Mouse (Mus musculus) limb, embryonic 11.5 days (tissue): ENCODE data around the gene Slc7a1. TPM values are rescaled to one million over a fixed set of nuclear protein-coding genes. Genes with fewer than 3 reads are reported as not detected.

Experiments used
- ATAC-seq: fragments of 200-750 bp; cut with Nextera tagmentation; 2 replicates; pipeline ENCODE4 v1.8.0; 2017; ENCODE audit warnings: low read depth; ENCODE audit not compliant: insufficient number of reproducible peaks, low FRiP score, low TSS enrichment
- DNase-seq: peaks from one replicate; pipeline ENCODE4 v3.0.0-alpha.2; 2015; ENCODE audit warnings: low spot score
- H3K27ac ChIP-seq: fragments of 300-500 bp; sonication (generic); replicated peaks from 2 replicates; pipeline ENCODE4 v1.5.1; 2014; ENCODE audit warnings: low read depth, mild to moderate bottlenecking, low read length
- H3K27me3 ChIP-seq: fragments of 300-500 bp; sonication (generic); 2 replicates; pipeline ENCODE4 v1.6.1; 2014; ENCODE audit warnings: mild to moderate bottlenecking, low read length, mixed read lengths; ENCODE audit not compliant: control insufficient read depth, insufficient read depth
- H3K36me3 ChIP-seq: fragments of 300-500 bp; sonication (generic); 2 replicates; pipeline ENCODE4 v1.6.1; 2014; ENCODE audit warnings: mild to moderate bottlenecking, low read length, moderate library complexity, mixed read lengths; ENCODE audit not compliant: control insufficient read depth, insufficient read depth
- H3K4me1 ChIP-seq: fragments of 300-500 bp; sonication (generic); 2 replicates; pipeline ENCODE4 v1.6.1; 2014; ENCODE audit warnings: low read length, mixed read lengths; ENCODE audit not compliant: control insufficient read depth, insufficient read depth
- H3K4me2 ChIP-seq: fragments of 300-500 bp; sonication (generic); 2 replicates; pipeline ENCODE4 v1.6.1; 2014; ENCODE audit warnings: low read depth, mild to moderate bottlenecking, moderate library complexity; ENCODE audit not compliant: severe bottlenecking
- H3K4me3 ChIP-seq: fragments of 300-500 bp; sonication (generic); 2 replicates; pipeline ENCODE4 v1.5.1; 2014; ENCODE audit warnings: low read depth, low read length
- H3K9ac ChIP-seq: fragments of 300-500 bp; sonication (generic); 2 replicates; pipeline ENCODE4 v1.6.1; 2014; ENCODE audit warnings: mild to moderate bottlenecking, low read length
- H3K9me3 ChIP-seq: fragments of 300-500 bp; sonication (generic); 2 replicates; pipeline ENCODE4 v1.6.1; 2016; ENCODE audit warnings: low read length; ENCODE audit not compliant: control insufficient read depth
- WGBS: fragments of 180-500 bp; shearing (Covaris S2); extraction: QIAGEN DNeasy Blood & Tissue Kit; methylation state at CpG from one replicate; pipeline ENCODE4 v1.1.7; 2014; 5-methylcytosine and 5-hydroxymethylcytosine counted together
- polyA plus RNA-seq: library from polyadenylated mRNA; unstranded; fragments of >200 nt; fragmentation: Nextera tagmentation; extraction: Ambion mirVana; gene quantifications from 2 replicates; pipeline ENCODE4 v1.2.1, GENCODE M21; 2014

The Slc7a1 gene
- 16.4 and 20.4 TPM in 2 replicates for polyA plus RNA-seq

DNA sequence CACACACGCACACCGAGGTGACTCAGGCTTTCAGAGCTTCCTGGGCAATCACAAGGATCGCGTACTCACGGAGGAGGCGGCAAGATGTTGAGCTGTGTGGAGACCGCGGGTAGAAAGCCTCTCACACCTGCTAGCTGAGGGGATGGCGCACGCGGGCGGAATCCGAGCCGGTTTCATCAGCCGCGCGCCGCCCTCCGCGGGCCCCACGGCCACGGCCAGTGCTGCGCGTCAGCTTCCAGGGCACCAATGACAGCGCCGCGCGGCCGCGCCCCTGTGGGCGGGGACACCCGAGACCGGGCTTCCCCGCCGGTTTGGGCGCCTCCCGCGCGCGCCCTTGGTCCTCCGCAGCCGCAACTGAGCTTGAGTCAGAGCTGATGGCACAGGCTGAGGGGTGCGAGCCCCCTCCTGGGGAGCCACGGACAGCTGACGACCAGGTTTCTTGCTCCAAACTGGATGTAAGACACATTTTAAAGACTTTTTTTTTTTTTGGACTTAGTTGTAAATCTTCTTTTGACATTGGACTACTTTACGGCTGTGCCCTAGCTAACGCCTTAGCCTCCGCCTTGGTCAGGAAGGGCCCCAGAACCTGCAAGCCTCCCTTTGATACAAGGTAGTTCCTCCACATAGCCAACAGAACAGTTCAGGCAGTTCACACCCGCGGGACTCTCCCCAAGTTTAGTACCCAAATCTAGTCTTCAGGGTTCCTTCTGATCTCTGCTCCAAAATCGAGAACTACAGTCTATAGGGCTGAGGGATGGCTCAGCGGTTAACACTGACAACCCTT lies at the start of gene Slc7a1:
Gene Slc7a1, minus strand, starts transcription at position 245 of the 784 bp plus-strand sequence.
- ATAC-seq (peak; percentile 82), DNase-seq (peak; percentile 87)
- 2% methylated on average over 52 of the region's 52 CpGs for WGBS
- Histone ChIP-seq H3K36me3 (no peaks in the 10 kb centered on the region), H3K27ac (no peak within 1 kb of the TSS), H3K4me2 (peak within 1 kb of the TSS; percentile 100), H3K4me3 (peak within 1 kb of the TSS; percentile 68), H3K9me3 (no peaks in the 10 kb centered on the region), H3K4me1 (no peaks in the 10 kb centered on the region), H3K9ac (peak within 1 kb of the TSS; percentile 74), H3K27me3 (no peaks in the 10 kb centered on the region)

DNA sequence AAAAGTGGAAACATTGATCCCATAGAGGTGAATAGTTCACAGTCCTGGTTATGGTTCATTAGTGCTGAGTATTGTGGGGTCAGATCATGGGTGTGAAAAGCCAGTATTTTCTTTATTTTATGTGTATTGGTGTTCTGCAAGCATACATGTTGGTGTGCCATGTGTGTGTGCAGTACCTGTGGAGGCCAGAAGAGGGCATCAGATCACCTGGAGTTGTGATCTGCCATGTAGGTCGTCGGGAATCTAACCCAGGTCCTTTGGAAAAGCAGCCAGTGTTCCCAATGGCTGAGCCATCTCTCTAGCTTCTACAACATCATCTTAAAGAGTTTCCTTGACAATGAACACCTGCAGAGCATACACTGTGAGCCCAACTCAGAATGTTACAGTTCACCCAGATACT lies 45.3 kb upstream of the Slc7a1 start:
- Histone ChIP-seq H3K27ac (no peak overlapping the region), H3K36me3 (no peaks in the 10 kb centered on the region), H3K9ac (no peak overlapping the region), H3K4me2 (no peak overlapping the region), H3K9me3 (no peaks in the 10 kb centered on the region), H3K4me1 (no peaks in the 10 kb centered on the region), H3K4me3 (no peak overlapping the region), H3K27me3 (no peaks in the 10 kb centered on the region)
- ATAC-seq: no peak
- DNase-seq: no peak
- 83% methylated on average over 2 of the region's 2 CpGs for WGBS

DNA sequence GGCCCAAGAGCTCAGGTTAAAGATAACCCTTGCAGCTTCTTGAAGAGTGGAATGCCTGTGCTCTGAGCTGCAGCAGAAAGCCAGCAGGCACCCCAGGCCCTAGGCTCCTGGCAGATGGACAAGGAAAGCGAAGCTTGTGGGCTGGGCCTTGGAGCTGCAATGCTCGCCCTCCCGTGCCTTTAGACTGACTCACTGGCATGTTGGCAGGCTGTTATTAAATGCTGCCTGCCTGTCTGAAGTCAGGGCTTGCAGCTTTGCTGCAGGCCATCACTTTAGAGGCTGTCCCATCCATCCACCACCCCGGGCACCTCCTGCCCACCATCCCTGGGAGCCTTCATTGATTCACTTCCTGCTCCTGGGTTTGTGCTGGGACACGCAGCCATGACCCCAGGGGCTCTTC lies 44.0 kb upstream of the Slc7a1 start:
- H3K27me3 ChIP-seq: no peaks in the 10 kb centered on the region
- no peaks in the 10 kb centered on the region for H3K4me1 ChIP-seq
- no peak for ATAC-seq
- no peaks in the 10 kb centered on the region for H3K9me3 ChIP-seq
- no peak overlapping the region for H3K4me3 ChIP-seq
- 81% methylated on average over 5 of the region's 5 CpGs for WGBS
- no peak overlapping the region for H3K4me2 ChIP-seq
- H3K9ac ChIP-seq: no peak overlapping the region
- no peak for DNase-seq
- no peak overlapping the region for H3K27ac ChIP-seq
- H3K36me3 ChIP-seq: no peaks in the 10 kb centered on the region

DNA sequence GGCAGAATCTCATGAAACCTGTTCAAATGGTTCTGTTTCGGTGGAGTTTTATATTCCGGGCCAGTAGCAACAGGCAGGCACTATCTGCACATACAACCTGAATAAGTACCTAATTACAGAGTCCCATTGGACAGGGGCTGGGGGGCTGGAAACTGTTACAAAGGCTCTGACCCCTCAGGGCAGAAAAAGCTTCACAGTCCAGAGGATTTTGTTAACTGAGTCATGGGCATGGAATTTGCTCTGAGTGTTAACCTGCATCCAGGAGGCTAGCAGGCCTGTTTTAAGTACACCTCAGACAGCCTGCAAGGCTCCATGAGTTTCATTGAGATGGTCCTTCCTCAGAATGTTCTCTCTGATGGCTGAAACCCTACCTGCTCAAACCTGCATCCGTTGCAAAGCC lies 36.0 kb upstream of the Slc7a1 start:
- DNase-seq: no peak
- 74% methylated on average over 3 of the region's 3 CpGs for WGBS
- H3K9ac ChIP-seq: no peak overlapping the region
- no peaks in the 10 kb centered on the region for H3K27me3 ChIP-seq
- no peak overlapping the region for H3K4me3 ChIP-seq
- no peak overlapping the region for H3K4me2 ChIP-seq
- no peaks in the 10 kb centered on the region for H3K9me3 ChIP-seq
- no peak for ATAC-seq
- H3K36me3 ChIP-seq: no peaks in the 10 kb centered on the region
- H3K4me1 ChIP-seq: no peaks in the 10 kb centered on the region
- H3K27ac ChIP-seq: no peak overlapping the region

GRCm38 (mm10) chr5:148432121-148432520 lies 32.4 kb upstream of the Slc7a1 start:
- no peak overlapping the region for H3K4me3 ChIP-seq
- no peak for DNase-seq
- no peak overlapping the region for H3K9ac ChIP-seq
- H3K27me3 ChIP-seq: no peaks in the 10 kb centered on the region
- 76% methylated on average over 5 of the region's 5 CpGs for WGBS
- H3K4me1 ChIP-seq: no peaks in the 10 kb centered on the region
- ATAC-seq: no peak
- H3K27ac ChIP-seq: no peak overlapping the region
- no peaks in the 10 kb centered on the region for H3K9me3 ChIP-seq
- H3K36me3 ChIP-seq: no peaks in the 10 kb centered on the region
- H3K4me2 ChIP-seq: no peak overlapping the region

- Histone ChIP-seq H3K36me3 (no peaks in the 10 kb centered on the region), H3K4me2 (no peak overlapping the region), H3K9me3 (no peaks in the 10 kb centered on the region), H3K27me3 (no peaks in the 10 kb centered on the region), H3K27ac (no peak overlapping the region), H3K4me1 (no peaks in the 10 kb centered on the region), H3K4me3 (no peak overlapping the region), H3K9ac (no peak overlapping the region)
- 89% methylated on average over 4 of the region's 4 CpGs for WGBS
- DNase-seq: no peak
- no peak for ATAC-seq
Measured at GRCm38 (mm10) chr5:148428846-148429245, 29.1 kb upstream of the Slc7a1 start.

DNA sequence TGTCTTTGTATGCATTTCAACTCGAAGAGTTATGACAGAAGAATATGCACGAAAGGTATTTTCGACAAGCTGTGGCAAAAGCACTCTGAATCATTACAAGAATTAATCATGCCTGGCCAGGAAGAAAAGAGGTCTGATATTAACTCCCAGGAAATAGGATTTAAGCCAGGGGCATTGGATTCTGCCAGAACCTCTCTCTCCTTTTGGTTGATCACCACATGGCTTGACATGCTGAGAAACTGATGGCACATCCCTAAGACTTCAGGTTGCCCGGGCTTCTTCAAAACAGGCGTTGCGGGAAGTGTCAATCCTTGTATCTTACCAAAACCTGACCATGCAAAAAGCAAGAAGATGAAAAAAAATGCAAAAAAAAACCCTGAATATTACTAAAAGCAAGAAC lies 25.4 kb upstream of the Slc7a1 start:
- no peak overlapping the region for H3K4me3 ChIP-seq
- WGBS: 91% methylated on average over 6 of the region's 6 CpGs
- no peak overlapping the region for H3K4me2 ChIP-seq
- H3K4me1 ChIP-seq: no peaks in the 10 kb centered on the region
- no peak for DNase-seq
- no peaks in the 10 kb centered on the region for H3K9me3 ChIP-seq
- H3K27ac ChIP-seq: no peak overlapping the region
- ATAC-seq: no peak
- H3K27me3 ChIP-seq: no peaks in the 10 kb centered on the region
- no peaks in the 10 kb centered on the region for H3K36me3 ChIP-seq
- no peak overlapping the region for H3K9ac ChIP-seq

DNA sequence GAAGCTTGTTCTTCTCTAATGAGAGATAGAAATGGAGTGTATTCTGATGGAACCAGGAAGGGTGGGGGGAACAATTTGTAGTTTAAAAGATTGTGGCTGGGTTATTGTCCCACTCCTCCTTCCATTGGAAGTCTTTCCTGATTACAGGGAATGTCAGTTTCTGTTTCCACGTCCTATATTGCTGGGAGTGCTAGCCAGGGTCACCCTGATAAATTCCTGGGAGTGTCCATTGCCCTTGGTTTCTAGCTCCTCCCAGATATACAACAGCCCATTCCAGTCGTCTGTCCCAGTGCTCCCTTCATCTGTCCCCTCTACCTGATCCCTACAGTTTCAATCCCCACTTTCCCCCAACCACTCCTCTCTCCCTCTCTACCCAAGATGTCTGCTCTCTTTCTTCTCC lies 21.6 kb upstream of the Slc7a1 start:
- Histone ChIP-seq H3K27me3 (no peaks in the 10 kb centered on the region), H3K4me3 (no peak overlapping the region), H3K9ac (no peak overlapping the region), H3K4me2 (no peak overlapping the region), H3K4me1 (no peaks in the 10 kb centered on the region), H3K36me3 (no peaks in the 10 kb centered on the region), H3K9me3 (no peaks in the 10 kb centered on the region), H3K27ac (no peak overlapping the region)
- 60% methylated on average over 2 of the region's 2 CpGs for WGBS
- ATAC-seq: no peak
- no peak for DNase-seq

DNA sequence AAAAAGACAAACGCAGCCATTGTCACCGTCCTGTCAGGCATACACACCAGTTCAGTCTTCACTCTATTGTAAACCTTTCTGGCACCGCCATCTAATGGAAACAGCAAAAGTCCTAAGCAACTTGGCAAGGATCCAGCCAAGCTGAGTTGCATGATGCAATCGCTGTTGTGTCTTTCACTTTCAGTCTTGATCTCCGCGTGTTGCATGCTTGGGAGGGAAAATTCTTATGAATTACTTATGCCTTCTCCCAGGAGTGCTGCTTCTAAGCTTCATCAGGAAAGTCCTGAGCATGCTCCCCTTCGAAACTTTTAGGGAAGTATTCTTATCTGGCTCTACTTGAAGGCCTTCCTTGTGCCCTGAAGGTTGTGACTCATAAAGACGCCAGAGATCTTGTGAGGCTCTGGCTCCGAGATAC lies 19.4 kb upstream of the Slc7a1 start:
- no peak overlapping the region for H3K9ac ChIP-seq
- H3K4me3 ChIP-seq: no peak overlapping the region
- no peak overlapping the region for H3K27ac ChIP-seq
- H3K27me3 ChIP-seq: no peaks in the 10 kb centered on the region
- no peaks in the 10 kb centered on the region for H3K36me3 ChIP-seq
- no peak overlapping the region for H3K4me2 ChIP-seq
- no peaks in the 10 kb centered on the region for H3K9me3 ChIP-seq
- WGBS: 93% methylated on average over 9 of the region's 9 CpGs
- ATAC-seq: no peak
- no peaks in the 10 kb centered on the region for H3K4me1 ChIP-seq
- no peak for DNase-seq
